Mouse (Mus musculus) spleen, adult 2 months (tissue): ENCODE measurements around the gene Pafah1b1.

Experiments
- CTCF ChIP-seq: fragments of 200-500 bp; IDR thresholded peaks from 2 replicates; pipeline ENCODE4 v1.5.1; 2011; ENCODE audit warnings: mild to moderate bottlenecking, inconsistent platforms; ENCODE audit not compliant: insufficient read depth, insufficient read length, insufficient replicate concordance; ENCODE audit errors: extremely low read depth
- POLR2A ChIP-seq: fragments of 200-500 bp; IDR thresholded peaks from 2 replicates; pipeline ENCODE4 v1.6.1; 2011; ENCODE audit warnings: low read depth, low read length, inconsistent platforms

DNA sequence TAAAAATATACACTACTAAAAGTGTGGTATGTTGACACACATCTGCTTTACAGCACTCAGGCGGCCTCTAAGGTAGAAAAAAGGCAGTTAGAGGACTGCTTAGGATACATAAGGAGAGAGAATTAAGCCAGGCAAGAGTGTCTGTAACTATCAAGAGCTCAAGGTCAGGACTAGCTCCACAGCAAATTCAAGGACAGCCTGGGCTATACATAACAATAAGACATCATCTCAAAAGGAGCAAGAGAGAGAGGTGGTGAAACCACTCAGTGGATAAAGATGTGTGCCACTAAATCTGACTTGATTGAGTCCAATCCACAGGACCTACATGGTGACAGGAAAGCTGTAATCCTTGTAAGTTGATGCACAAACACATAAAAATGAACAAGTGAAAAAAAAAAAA lies 3.8 kb downstream of the Pafah1b1 start:
- no peak for TF ChIP-seq POLR2A
- no peak for TF ChIP-seq CTCF
